ENCODE assay signal across 23 mouse cellular contexts in the genomic region with DNA sequence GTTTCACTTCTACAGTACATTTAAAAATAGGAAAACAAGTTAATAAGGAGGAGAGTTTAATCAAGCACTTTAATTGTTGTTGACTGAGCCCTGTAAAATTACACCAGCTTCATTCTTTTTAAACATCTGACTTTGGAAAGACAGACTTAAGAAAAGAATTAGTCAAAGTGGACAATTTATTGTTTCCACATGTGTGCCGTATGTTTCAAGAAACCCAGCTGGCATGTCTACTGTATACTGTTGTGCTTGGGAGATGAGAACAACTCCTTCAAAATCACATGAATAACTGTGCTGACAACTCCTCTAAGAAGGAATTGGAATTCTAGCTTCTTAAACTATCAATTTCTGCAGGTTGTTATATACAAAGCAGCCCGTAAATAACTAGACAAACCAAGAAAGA. TPM values are rescaled to one million over a fixed set of nuclear protein-coding genes. Genes with fewer than 3 reads are reported as not detected.
DNase-seq lines count a peak whose midpoint lies in the region; ATAC-seq and TF ChIP-seq lines count a peak whose summit lies in the region.
"Had no signal": no experiment of that assay in that cellular context is flagged by ENCODE, and none has a peak within 500 bp of the region (broad histone marks: within the 10 kb centered on the region; RNA-seq: fewer than 3 reads in every experiment).

No protein-coding gene starts in this region.

- ATAC-seq in limb, embryonic 14.5 days (ENCODE audit: low FRiP score, low read depth) = no peak
- ATAC-seq: CD4-positive, CD25-positive, alpha-beta regulatory T cell, adult 4 months; forebrain, embryonic 13.5 days; forebrain, embryonic 15.5 days; forebrain, postnatal 0 days had no signal

- WGBS in limb, embryonic 14.5 days = 47% methylated on average over 2 of the region's 2 CpGs
- WGBS in limb, embryonic 10.5 days = 74% methylated on average over 2 of the region's 2 CpGs

- no peak overlapping the region for H3K9ac ChIP-seq in limb, embryonic 14.5 days (ENCODE audit: low read depth, low read length, severe bottlenecking)
- H3K9ac ChIP-seq: embryonic facial prominence, embryonic 13.5 days; forebrain, embryonic 13.5 days; forebrain, embryonic 15.5 days; forebrain, postnatal 0 days had no signal

- no peaks in the 10 kb centered on the region for H3K27me3 ChIP-seq in limb, embryonic 14.5 days (ENCODE audit: control insufficient read depth, insufficient read depth, low read length)
- H3K27me3 ChIP-seq in limb, embryonic 10.5 days (ENCODE audit: low read depth, poor library complexity, severe bottlenecking) = no peaks in the 10 kb centered on the region
- H3K27me3 ChIP-seq: CH12.LX; embryonic facial prominence, embryonic 13.5 days; forebrain, embryonic 13.5 days; forebrain, embryonic 15.5 days had no signal

- H3K27ac ChIP-seq in limb, embryonic 14.5 days (replicated peaks; ENCODE audit: low read depth, low read length) = no peak overlapping the region
- no peak overlapping the region for H3K27ac ChIP-seq in limb, embryonic 10.5 days
- H3K27ac ChIP-seq: embryonic facial prominence, embryonic 13.5 days; forebrain, embryonic 13.5 days; forebrain, embryonic 15.5 days had no signal

- no peak for TF ChIP-seq POLR2A in limb, embryonic 14.5 days (IDR thresholded peaks at IDR 0.05; ENCODE audit: borderline replicate concordance, extremely low read depth, insufficient read depth, insufficient read length)

- no peaks in the 10 kb centered on the region for H3K4me1 ChIP-seq in limb, embryonic 14.5 days (ENCODE audit: control insufficient read depth, insufficient read depth, low read length)
- H3K4me1 ChIP-seq in limb, embryonic 10.5 days = no peaks in the 10 kb centered on the region
- H3K4me1 ChIP-seq: embryonic facial prominence, embryonic 13.5 days had no signal

- no peaks in the 10 kb centered on the region for H3K36me3 ChIP-seq in limb, embryonic 14.5 days (ENCODE audit: control insufficient read depth, insufficient read depth, low read length)
- no peaks in the 10 kb centered on the region for H3K36me3 ChIP-seq in limb, embryonic 10.5 days
- H3K36me3 ChIP-seq: embryonic facial prominence, embryonic 13.5 days; G1E had no signal

- H3K4me3 ChIP-seq in limb, embryonic 14.5 days (replicated peaks; ENCODE audit: low read length) = no peak overlapping the region
- no peak overlapping the region for H3K4me3 ChIP-seq in limb, embryonic 10.5 days
- H3K4me3 ChIP-seq: embryonic facial prominence, embryonic 13.5 days; forebrain, embryonic 13.5 days; forebrain, embryonic 15.5 days had no signal

- H3K4me2 ChIP-seq in limb, embryonic 14.5 days (replicated peaks; ENCODE audit: low read depth, low read length, severe bottlenecking) = no peak overlapping the region
- H3K4me2 ChIP-seq: embryonic facial prominence, embryonic 13.5 days; forebrain, embryonic 13.5 days; forebrain, embryonic 15.5 days had no signal

- no peaks in the 10 kb centered on the region for H3K9me3 ChIP-seq in limb, embryonic 14.5 days (ENCODE audit: control insufficient read depth, low read length)
- H3K9me3 ChIP-seq in limb, embryonic 10.5 days (replicated peaks) = no peaks in the 10 kb centered on the region
- H3K9me3 ChIP-seq: embryonic facial prominence, embryonic 13.5 days; forebrain, embryonic 13.5 days; forebrain, embryonic 15.5 days; G1E had no signal

- DNase-seq in embryo, embryonic 11 days = peak; percentile 24
- no peak for DNase-seq in embryo, embryonic 10.5 days (ENCODE audit: low spot score)
- peak; percentile 16 for DNase-seq in limb, embryonic 14.5 days (ENCODE audit: low spot score)
- no peak for DNase-seq in limb, embryonic 10.5 days (ENCODE audit: low spot score)
- peak; percentile 9 for DNase-seq in forelimb bud, embryonic 11.5 days (ENCODE audit: low read depth, low spot score)
- DNase-seq in frontal cortex, postnatal 10 days (ENCODE audit: low spot score in 2 of 2) = no peak
- DNase-seq: adrenal gland, adult 2 months; adrenal gland, postnatal 10 days; adrenal gland, postnatal 25 days; B cell, adult 2 months; cerebellum, adult 11 months; cerebellum, adult 18-20 months; cerebellum, adult 8-10 months; cerebellum, adult 9-11 months; cerebellum, postnatal 14 days; cerebellum, postnatal 36 days; forebrain, postnatal 0 days had no signal

RNA-seq across cellular contexts. Expression of a gene that starts 35.8 kb away (rescaled TPM):
- 2.5 and 3.0 TPM in 2 replicates for polyA plus RNA-seq in limb, embryonic 14.5 days (2012; rRNA removed)
- polyA plus RNA-seq in limb, embryonic 14.5 days (2014; fragmentation: Nextera tagmentation; extraction: Ambion mirVana) = 4.2 and 5.6 TPM in 2 replicates
- polyA plus RNA-seq in limb, embryonic 10.5 days (2016; fragmentation: Nextera tagmentation; extraction: Ambion mirVana) = 1.5 and 4.2 TPM in 2 replicates
- polyA plus RNA-seq: G1E had no signal

Comparison
In these comparisons a context has a peak if more than half of its experiments do, and no peak if none do; other contexts are left out.
1. DNase-seq: peak in embryo, embryonic 11 days (single experiment), limb, embryonic 14.5 days (single experiment) and forelimb bud, embryonic 11.5 days (single experiment); none in embryo, embryonic 10.5 days (single experiment), limb, embryonic 10.5 days (single experiment) and frontal cortex, postnatal 10 days (0 of 2).